Mouse (Mus musculus) neutrophil, adult 5-6 weeks (primary cell): ENCODE measurements around the gene Pdp2. TPM values are rescaled to one million over a fixed set of nuclear protein-coding genes. Genes with fewer than 3 reads are reported as not detected.

Experiments used
- ATAC-seq: fragments of 151-379, 151-347 bp; 2 replicates; pipeline ENCODE4 v1.8.0; 2017; ENCODE audit warnings: mild to moderate bottlenecking, moderate TSS enrichment; ENCODE audit not compliant: insufficient number of reproducible peaks, poor library complexity, low FRiP score, severe bottlenecking; ENCODE audit errors: extremely low read depth
- total RNA-seq: library from RNA; stranded (forward); fragments of 200-1000 nt; gene quantifications from 2 replicates; pipeline ENCODE4 v1.2.3, GENCODE M21; 2017

The Pdp2 gene
- total RNA-seq, 1 experiment from 2014 or later, result 6.5 TPM

DNA sequence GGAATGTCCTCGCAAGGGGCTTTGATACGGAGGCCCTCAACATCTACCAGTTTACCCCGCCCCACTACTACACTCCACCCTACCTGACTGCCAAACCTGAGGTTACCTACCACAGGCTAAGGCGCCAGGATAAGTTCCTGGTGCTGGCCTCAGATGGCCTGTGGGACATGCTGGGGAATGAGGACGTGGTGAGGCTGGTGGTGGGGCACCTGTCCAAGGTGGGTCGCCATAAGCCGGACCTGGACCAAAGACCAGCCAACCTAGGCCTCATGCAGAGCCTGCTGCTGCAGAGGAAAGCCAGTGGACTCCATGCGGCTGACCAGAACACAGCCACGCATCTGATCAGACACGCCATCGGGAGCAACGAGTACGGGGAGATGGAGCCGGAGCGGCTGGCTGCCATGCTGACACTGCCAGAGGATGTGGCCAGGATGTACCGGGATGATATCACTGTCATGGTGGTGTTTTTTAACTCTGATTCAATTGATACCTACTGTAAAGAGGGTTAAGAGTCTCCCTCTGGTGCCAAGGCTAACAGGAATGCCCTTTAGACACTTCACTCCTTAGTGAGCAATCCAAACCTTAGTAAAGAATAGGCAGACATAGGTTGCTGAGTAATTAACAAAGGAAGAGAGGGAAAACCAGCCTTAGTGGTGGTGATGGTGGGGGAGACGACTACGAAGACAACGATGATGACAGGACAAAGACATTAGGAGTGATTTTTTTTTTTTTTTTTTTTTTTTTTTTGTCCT lies 3.5 kb downstream of the Pdp2 start:
- ATAC-seq, result no peak

GRCm38 (mm10) chr8:104595773-104596536 lies 4.7 kb downstream of the Pdp2 start:
- ATAC-seq, result peak; percentile 24; the same call in 1 of the 2 replicates

GRCm38 (mm10) chr8:104597656-104598055 lies 6.4 kb downstream of the Pdp2 start:
- ATAC-seq, result no peak

GRCm38 (mm10) chr8:104598496-104598895 lies 7.2 kb downstream of the Pdp2 start:
- ATAC-seq, result no peak

DNA sequence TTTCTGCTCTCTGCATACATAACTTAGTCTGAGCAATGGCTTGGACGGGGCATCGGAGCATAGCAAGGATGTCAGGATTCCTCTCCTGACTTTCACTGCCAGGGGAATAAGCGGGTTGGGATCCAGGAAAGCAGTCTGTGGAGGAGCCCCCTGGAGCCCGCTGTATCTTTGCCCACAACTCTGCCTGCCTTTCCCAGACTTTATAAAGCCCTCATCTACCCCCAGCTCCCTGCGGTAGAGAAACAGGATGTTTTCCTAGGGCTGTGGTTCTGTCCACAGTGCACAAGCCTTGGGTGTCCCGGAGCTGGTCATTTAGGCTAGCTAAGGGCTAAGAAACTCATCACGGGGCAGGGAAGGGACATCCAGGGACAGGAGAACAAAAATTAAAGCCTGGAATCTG lies 10.1 kb downstream of the Pdp2 start:
- ATAC-seq, result no peak

DNA sequence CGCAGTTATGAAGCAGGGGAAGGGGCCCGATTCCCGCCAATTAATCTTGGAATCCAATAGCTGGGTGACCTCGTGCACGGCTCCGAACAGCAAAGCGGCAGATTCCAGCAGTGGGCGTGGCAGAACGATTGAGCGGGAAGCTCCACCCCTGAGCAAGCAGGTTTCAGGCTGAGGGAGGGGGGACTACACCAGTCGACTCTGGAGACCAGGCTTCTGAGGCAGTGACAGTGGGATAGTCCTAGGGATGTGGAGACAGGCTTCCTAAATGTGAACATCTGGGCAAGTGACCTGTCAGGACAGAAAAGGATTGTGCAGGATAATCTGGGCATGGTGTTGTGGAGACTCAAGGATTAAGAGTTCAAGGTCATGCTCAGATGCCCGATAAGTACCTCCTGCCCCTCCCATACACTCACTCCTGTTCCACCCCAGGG lies 10.7 kb downstream of the Pdp2 start:
- ATAC-seq, result no peak

- peak; percentile 88 for ATAC-seq
Measured at GRCm38 (mm10) chr8:104602468-104603244, 11.4 kb downstream of the Pdp2 start.

GRCm38 (mm10) chr8:104603245-104603593 lies 12.0 kb downstream of the Pdp2 start:
- ATAC-seq, result no peak

DNA sequence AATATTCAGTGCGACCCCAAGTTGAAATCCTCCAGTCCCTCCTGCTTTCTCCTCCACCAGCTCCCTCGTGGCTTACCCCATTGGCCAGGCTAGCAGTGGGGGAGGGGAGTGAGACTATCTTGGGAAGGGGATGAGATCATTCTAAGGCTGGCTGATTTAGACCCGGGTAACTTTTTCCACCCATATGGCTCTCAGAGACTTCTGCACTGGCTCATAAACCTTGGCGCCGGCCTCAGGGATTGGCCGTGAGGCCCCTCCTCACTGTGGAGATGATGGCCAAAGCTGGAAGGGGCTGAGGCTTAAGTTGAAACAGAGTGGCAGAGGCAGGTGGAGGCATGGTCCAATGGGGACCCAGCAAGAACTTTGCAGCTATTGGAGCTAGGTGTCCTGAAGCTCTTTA lies 15.1 kb downstream of the Pdp2 start:
- no peak for ATAC-seq

DNA sequence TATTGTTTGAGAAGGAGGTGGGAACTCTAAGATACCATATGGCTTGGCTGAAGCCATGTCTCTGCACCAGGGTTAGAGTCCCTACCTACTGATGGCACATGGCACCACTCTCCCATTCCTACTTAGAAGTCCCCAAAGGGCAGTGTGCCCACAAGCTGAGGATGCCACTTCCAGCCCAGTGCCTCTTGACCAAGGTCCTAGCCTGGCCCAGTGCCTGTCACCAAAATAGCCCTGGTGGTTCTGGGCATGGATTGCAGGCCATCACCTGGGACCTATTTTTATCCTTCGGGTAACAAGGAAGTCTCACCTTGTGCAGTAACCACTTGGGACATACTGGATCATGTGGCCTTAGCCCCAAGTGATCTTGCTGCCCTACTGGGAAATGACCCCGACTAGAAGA lies 16.7 kb downstream of the Pdp2 start:
- no peak for ATAC-seq

GRCm38 (mm10) chr8:104609222-104609621 lies 18.0 kb downstream of the Pdp2 start:
- ATAC-seq, result no peak

DNA sequence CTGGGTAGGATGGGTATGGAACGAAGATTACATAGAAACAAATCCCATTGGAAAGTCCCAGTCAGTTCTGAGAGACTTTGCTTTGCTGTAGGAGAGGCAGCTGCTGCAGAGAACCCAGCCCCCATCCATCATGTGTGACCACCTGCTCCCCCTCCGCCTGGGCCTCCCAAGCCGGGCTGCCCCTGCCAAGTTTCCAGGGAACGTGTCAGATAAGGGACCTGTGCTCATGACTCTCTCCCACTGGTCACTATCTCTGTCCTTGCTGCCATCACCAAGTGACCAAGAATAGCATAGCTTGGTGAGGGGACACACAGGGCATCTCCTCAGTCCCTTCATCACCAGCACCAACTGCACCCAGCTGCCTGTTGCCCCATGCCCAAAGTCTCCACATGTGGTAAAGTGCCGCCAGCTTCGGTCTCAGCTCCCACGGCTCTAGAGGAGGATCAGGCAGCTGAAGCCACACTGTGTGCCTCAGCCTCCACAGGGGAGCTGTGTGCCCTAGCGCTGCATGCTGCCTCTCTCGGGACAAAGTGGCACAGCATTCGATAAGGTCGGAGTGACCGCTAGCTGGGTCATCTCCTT lies 19.0 kb downstream of the Pdp2 start:
- no peak for ATAC-seq

GRCm38 (mm10) chr8:104611613-104612012 lies 20.4 kb downstream of the Pdp2 start:
- no peak for ATAC-seq

DNA sequence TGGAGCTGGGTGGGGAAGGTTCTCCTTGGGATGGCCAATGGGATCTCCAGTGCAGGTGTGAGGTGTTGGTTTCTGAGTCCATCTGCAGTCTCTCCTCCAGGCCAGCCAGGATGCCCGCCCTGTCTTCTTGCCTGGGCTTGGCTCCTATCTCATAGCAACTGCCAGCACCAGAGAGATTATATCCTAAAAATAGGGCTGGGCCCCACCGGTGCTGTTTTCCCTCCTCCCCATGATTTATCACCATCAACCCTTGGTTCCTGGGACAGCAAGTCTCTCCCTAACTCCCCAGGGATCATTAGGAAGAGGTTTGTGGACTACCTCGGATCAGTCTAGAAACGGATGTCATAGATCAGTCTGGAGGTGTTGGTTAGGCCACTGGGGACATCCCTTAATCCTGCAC lies 21.9 kb downstream of the Pdp2 start:
- no peak for ATAC-seq

DNA sequence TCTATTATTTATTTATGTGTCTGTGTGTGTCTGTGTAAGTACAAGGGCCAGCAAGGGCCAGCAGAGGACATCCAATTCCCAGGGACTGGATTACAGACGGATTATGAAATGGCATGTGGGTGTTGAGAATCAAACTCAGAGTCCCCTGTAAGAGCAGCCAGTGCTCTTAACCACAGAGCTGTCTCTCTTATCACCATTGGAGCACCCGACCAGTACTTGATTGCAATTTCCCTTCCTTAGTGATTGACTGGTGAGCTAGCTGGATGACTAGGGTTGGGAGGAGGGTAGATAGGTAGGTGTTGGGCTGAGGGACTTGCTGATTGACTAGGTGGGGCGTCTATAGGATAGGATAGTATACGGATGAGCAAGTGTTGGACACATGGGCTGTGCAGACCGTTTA lies 29.5 kb downstream of the Pdp2 start:
- ATAC-seq, result no peak

GRCm38 (mm10) chr8:104624161-104624560 lies 32.9 kb downstream of the Pdp2 start, which contains the start of gene Cdh16:
Cdh16 (minus strand) TSS chr8:104624396.
- ATAC-seq, result no peak

GRCm38 (mm10) chr8:104627065-104627740 lies 36.0 kb downstream of the Pdp2 start:
- no peak for ATAC-seq

DNA sequence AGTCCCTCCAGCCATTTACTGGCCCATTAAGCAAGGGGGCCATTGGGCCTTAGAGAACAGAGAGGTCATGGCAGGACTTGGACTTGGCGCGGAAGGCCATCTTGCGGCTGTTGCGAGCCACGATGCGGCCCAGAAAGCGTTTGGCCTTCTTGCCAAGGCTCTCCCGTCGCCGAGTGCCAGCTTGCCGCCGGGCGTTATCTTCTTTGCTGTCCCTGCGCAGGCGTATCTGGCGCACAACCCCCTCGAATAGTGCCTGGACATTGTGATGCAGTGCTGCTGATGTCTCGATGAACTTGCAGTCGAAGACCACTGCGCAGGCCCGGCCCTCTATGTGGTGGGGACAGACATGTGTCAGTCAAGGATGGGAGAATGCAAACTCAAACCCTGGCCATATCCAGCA lies 37.2 kb downstream of the Pdp2 start:
- ATAC-seq, result no peak
